Mouse (Mus musculus) spleen, adult 2 months (tissue): ENCODE results near the gene Gnb3.

Experiments used
- CTCF ChIP-seq: fragments of 200-500 bp; IDR thresholded peaks from 2 replicates; pipeline ENCODE4 v1.5.1; 2011; ENCODE audit warnings: mild to moderate bottlenecking, inconsistent platforms; ENCODE audit not compliant: insufficient read depth, insufficient read length, insufficient replicate concordance; ENCODE audit errors: extremely low read depth
- POLR2A ChIP-seq: fragments of 200-500 bp; IDR thresholded peaks from 2 replicates; pipeline ENCODE4 v1.6.1; 2011; ENCODE audit warnings: low read depth, low read length, inconsistent platforms

GRCm38 (mm10) chr6:124804341-124804740 lies 35.7 kb downstream of the Gnb3 start:
- TF ChIP-seq CTCF, result no peak
- no peak for TF ChIP-seq POLR2A
